Mouse (Mus musculus): ENCODE data around the gene Cacna1c.

The Cacna1c gene

DNA sequence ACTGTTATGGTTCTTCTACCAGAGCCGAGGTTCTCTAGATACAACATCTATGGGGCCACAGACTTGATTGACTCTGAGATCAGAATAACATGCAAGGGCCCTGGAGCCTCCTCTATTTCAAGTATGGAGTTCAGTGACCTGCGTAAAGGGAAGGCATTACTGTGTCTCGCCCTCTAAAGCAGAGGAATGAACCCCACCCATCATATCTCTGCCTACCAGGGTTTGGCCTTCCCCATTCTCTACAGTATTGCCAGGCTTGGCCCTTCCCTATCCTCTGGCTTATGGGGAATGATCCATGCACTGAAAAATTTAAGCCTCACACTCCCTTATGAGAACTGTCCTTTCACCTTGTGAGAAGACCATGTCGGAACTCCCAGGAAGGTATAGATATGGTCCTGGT lies 198.8 kb downstream of the Cacna1c start:
- no peak for DNase-seq

DNA sequence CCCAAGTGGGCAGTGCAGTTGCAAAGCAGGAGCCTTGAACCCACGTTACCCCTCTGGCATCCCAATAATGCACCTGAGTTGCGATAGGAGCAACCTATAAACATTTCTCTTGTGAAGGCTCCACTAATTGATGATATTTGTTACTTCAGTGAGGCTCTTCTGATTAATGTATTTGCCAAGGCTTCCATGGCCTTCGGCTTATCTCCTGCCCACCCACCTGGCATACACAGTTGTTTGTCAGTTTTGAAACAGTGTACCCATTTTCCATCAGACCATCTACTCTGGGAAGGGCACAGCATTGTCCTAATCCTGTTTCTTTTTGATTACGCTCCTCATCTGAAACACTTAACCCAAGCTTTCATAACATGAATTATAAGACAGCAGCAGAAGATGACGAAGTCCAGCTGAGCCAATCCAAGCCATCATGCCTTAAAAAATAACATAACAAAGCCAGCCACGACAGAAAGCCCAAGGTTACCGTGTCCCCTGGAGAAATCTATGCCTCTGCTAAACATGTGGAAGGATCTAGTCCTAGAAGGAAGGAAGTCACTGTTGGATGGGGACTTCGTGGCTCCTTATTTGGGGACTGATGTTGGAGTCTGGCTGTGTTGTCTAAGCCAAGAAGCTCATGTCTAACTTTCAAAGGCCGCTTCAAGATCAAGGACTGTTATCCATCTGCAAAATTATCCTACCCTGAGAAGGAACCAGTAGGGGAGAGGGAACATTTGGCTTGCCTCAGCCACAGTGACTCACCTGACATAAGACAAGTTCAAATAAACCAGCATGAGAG lies 201.8 kb downstream of the Cacna1c start:
- DNase-seq = no peak

DNA sequence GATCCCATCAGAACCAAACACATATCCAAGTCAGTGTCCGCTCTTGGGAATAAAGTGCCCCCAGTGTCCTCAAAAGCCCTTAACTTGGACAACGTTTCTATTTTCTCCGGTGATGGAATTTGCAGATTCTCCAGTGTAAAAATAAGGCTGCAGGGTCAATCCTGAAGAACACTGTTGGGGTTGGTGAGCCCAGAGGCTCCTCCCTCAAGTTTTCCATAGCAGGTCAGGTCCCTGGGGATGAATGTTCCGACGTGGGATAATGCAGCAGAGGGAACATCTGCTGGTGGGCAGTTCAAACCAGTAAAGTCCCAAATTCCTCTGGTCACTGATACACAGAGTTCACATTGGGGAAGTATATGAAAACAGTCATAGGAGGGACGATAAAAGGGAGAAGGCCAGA lies 203.8 kb downstream of the Cacna1c start:
- DNase-seq = no peak

DNA sequence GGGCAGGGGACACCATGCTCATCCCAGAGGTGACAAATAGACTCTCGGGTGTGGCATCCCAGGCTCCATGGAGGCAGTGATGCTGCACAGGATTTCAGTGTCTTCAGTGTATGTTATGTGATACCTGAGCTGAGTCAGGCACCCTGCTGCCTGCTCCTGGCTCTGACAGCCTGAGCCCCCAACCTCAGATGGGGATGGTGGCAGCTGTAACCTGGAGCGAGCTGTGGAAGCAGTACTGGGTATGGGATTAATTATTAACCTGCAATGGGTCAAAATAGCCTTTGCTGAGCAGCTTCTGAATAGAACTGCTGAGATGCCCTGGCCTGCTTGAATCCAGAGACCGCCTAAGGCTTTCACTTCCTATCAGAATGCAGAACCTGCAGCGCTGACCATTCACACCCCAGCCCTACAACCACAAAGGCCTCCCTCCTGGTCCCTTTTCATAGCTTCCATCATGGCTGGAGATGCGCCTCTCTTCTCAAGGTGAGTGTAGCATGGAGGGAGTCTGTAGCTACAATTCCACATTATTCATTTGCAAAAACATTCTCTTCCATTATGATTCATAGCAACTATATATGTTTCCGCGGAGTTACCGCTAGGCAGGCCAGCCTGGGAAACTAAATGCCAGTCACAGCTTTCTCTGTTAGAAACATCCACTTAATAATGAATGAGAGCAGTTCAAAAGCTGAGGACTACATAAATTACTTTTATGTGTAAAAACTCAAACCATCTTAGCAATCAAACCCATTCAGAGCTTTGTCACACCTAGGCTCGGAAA lies 206.0 kb downstream of the Cacna1c start:
- no peak for DNase-seq

DNA sequence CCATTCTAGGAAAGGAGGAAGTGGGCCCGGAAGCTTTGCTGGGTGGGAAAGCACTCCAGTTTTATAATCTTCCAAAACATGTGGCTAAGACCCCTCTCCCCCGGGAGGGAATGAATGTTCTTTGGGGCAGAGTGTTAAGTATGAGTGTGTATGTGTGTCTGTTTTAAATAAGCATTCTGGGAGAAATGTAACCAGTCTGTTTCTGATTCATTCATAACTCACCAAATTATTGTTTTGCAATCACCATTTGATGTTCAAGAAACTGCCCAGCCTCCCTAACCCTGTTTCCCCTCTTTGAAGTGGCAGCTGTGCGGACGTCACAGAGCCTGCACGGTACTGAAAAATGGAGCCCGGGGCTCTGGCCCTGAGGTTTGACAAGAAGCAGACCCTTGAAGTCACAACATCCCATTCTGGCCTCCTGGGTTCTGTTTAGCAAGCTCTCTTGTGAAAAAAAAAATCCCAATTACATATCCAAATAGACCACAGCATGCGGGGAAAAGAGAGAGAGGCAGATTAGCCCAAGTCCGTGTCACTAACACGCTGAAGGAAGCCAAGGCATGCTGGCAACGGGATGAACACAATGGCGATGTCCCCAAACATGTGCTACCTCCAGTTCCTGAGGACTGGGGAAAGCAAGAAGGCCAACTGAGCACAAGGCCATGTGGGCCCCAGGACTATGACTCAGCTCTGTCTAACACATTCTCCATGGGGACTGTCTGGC lies 211.9 kb downstream of the Cacna1c start:
- no peak for DNase-seq

DNA sequence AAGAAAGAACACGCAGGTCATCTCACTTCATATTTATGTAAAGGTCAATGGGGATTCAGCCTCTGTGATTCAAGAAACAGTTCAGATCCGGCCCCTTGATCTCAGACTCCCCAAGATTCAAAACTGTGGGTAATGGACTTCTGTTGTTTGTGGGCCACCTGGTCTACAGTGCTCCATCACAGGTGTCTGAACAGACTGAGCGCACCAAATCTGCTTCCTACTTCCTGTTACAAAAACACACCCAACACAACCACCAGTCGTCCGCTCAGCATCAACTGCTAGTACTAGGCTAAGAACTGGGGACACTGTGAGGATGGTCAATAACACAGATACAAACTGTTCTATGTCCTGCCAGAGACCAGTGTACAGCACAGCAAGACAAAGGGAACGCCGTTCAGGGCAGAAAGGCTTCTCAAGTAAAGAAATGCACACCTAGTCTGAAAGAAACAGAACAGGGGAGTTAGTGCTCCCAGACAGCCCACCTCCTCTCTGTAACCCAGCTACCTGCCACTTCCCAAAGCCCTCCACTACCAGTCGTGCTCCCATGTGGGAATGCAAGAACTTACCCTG lies 212.7 kb downstream of the Cacna1c start:
- no peak for DNase-seq

DNA sequence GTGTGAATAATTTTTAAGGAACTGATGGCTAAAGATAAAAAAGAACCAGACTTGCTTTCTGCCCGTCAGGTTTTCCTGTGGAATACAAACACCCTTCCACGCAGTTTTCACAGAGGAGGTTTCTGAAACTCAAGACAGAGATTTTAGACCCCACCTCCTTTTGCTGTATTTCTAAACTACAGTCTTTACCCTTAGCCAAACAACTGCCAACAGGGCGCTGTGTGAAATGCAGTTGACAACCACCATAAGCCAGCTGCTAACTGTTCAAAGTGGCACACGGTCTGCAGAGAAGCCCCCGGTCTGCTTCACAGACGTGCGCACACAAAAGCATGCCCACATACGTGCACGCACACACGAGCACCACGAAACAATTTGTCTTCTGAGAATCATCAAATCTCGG lies 216.0 kb downstream of the Cacna1c start:
- DNase-seq = no peak

DNA sequence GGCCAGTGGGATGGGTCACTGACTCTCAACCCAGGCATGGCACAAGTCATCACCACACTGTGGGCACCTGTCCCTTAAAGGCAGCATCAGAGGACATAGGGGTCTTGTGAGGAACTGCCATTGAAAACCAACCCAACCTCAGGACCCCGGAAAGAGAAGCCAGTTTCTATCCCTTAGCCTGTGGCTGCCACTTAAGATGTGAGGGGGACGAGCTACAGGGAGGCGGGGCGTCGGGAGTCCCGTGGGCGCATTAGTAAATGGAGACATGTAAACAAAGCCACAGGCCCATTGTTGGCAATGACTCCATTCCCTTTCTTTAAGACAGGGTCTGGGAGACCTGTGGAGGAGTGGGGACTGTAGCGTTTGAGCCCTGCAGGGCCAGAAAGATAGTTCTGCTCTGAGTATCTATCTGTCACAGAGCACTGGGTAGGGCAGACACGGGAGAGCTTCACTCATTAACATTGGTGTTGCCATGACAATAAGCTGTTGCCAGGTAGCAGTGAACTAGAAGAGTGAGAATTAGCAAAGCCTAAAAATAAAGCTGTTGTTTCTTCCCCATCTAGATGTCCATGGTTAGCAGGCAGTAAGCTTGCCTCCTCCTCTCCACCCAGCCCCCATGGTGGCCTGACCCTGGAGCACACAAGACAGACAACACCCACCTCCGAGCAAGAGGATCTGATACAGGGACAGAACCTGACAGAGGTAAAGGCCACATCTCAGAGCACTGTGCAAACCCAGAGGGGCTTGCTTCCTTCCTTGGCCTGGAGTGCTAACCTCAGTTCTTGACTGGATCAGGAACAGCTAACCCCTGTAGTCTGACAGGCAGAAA lies 218.6 kb downstream of the Cacna1c start:
- no peak for DNase-seq

DNA sequence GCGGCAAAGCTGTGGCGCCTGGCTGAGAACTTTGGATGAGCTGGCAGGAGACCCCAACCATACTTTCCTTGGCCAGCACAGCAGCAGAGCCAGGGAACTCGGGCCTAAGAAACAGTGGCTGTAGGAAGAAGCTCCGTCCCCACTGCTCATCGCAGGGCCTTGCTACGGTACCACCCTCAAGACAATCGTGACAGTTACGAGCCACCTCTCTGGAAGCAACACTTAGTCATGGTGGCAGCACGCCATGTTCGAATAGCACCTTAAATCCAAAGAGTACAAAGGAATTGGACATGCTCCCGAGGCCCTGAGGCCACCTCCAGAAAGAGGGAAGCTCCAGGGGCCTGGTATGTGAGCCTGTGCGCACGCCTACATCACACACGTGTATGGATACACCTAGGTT lies 219.6 kb downstream of the Cacna1c start:
- no peak for DNase-seq

DNA sequence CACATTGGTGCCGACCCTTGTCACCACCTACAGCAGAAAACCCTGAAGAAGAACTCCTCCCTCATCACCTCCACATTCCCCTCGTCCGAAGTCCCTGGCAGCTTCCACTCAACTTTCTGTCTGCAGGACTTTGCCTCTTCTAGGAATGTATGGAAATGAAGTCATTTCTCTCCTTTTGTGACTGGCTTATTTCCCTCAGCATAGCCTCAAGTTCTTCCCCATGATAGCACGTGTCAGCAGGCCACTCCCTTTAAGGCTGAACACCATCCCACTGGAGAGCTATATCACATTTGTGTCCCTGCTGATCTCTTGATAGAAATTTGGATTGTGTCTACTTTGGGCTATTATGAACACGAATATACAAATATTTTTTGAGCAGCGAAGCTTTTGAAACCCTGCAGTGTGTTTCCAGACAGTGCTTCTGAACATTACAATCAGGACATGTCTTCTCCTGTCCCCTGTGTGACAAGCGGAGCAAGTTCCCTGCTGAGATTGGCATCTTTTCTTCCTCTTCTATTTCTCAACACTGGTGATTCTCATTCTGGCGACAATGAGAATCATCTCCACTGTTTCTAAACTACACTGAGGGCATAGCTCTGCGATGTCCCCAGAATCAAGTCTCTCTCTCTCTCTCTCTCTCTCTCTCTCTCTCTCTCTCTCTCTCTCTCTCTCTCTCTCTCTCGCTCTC lies 224.2 kb downstream of the Cacna1c start:
- no peak for DNase-seq

DNA sequence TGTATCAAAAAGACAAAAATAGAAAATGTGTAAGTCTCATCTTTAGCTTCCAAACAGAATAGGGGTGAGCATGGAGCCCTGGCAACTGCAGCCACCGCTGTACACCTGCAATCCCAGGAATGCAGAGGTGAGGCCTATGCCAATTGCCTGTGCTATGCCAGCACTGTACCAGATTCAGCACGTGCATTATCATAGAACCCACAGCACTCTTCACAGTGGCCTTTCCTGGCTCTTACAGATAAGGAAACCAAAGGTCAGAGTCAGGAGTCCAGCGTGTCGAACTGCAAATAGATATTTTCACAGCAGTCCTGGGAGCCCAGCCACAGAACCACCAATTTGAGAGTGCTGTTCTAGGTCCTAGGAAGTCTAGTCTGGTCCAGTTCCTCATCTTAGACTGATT lies 227.4 kb downstream of the Cacna1c start:
- no peak for DNase-seq

DNA sequence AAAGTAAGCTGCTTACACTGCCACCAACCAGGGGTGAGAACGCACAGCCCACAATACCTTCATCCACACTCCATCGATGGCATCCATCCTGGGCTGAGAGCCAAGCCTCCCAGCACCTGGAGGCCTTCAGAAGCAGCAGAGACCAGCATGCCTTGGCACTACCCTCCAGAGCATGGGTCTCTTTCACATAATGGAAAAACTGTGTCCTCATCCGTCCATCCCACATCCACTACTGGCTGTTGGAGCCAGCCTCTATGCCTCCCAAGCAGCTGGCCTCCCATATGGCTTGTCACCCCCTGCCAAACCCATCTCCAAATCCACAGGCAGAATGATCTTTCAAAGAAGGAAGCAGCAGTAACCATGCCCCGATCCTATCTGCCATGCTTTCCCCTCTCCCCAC lies 229.3 kb downstream of the Cacna1c start:
- DNase-seq = peak; percentile 59

DNA sequence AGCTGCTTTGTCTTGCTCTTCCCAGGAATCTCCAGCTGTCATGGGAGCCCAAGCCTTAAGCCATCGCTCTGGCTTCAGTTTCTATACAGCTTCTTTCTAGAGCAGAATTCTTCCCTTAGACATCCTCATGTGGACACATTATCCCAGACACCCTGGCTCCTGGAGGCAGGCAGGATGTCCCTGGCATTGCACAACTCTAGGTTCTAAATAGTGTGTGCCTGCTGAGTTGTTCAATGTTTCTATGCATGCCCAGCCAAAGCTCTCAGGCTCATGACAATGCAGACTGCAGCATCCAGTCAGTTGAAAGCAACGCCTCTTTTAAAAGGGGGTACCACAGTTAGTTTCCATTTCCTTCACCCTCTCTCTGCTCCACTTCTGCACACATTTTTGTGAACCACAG lies 230.6 kb downstream of the Cacna1c start:
- no peak for DNase-seq

DNA sequence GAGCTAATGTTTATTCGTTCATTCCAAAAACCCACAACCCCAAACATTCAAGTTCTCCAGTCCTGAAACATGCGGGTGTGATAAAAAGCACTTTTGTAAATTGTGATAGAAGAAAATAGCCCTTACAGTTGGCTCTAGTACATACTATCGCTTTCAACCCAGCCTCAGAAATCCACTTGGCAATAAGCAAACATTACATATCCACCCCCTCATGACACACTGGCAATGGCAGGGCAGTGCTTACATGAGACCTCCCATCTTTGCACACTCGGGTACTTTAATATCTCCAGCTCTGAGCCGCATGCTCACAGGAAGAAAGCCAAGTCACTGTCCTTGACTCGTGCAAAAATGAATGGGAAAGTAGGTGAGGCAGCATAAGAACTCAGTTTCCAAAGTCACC lies 232.4 kb downstream of the Cacna1c start:
- no peak for DNase-seq

DNA sequence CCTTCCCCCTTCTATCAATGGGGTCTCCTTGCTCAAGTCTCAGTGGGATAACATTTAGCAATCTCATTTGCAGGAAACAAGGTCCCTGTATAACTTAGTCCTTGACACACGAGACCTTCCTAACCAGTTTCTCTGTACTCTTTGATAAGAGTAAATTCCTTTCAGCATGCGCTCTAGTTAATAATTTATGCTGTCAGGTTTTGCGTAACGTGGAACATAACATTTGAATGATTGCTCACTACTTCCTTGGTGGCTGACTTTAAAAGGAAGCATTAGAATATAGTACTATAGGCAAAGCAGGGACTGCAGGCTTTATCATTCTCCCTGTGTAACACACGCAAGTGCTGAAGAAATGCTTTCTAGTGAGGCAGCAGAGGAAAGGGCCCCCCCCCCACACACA lies 232.9 kb downstream of the Cacna1c start:
- no peak for DNase-seq

DNA sequence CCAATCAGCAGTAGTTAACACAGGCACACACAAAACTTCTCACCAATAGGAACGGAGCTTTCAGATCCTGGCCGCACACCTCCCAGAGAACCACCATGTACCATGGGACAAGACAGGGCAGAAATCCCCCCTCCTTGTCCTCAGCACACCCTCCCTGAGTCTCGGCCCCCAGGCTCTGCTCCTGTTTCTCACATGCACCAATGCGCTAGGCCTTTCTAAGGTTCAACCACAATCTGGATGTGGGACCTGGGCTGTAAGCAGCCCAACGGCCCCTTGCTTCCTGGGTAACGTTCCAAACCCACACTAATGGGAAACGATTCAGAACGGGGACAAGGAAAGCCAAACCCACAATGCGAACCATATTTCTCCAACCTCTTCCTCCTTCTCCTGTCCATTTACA lies 237.7 kb downstream of the Cacna1c start:
- no peak for DNase-seq

DNA sequence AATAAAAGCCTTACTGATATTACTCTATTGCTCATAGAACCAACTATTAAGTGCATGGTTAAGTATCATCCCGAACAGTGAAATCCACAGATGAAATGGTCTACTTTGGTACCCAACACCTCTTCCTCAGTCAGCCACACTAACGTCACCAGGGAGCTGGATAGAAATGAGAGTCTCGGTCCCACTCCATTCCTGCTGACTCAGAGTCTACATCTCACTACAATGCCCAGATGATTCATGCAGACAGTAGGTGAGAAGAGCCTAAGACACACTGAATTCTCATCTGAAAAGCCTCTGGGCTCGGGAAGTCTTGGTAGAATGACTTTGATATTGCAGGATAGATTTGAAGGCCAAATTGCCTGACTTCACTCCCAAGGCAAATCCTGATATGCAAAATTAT lies 240.0 kb downstream of the Cacna1c start:
- no peak for DNase-seq

DNA sequence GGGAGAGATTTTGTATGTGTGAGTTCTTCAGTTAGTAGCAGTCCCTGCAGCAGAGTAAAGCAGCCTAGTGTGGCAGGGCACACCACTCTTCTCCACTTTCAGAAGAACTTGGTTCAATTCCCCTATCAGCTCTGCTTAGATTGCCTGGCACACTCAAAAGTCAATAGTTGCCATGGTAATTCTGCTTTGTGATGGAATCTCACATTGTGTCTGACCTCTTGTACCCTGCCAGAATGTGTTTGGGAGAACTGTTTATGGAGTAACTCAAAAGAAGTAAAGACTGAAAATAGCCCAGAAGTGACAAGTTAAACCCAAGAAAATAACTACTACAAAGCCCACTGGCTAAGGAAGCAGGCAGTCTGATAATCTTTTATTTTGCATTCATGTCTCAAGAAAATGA lies 240.4 kb downstream of the Cacna1c start:
- no peak for DNase-seq

DNA sequence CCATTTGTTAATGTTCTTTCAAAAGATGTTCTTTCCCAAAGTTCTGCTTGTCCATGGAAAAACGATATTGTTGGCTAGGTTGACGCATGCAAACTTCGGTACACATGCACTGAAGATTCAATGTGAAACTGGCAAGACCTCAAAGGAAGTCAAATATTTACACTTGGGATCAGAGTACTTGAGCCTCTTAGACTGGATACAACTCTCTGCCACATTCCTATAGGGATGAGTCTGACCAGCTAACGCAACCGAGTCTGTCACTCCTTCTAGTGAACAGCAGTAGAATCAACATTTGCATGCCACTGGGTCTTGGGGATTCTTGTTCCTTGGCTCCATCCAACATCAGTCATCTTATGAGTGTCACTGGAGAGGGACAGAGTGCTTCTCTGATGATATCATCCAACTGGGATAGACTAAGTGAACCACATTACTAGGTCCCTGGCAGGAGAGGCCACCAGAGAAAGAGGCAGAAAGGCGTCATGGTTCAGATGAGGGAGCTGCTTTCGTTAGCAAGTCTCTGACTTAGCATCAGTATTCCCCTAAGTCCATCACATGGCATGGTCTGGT lies 241.1 kb downstream of the Cacna1c start:
- no peak for DNase-seq

DNA sequence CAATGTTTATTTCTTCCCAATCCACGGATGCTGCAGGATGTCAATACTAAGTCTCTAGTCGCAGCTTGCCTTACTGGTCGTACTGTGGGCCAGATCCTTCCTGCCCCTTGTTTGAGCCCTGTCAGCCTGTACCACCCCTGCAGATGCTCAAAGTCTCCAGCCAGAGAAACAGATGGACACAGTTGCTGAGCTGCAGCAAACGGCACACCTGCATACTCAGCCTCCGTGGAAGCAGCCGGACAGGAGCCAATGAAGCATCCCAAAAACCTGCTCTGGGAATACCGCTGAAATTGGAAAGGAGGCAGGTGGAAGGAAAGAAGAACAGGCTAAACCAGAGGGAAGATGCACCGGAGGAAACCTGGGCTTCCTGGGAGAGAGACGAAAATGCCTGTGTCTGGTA lies 243.8 kb downstream of the Cacna1c start:
- no peak for DNase-seq

DNA sequence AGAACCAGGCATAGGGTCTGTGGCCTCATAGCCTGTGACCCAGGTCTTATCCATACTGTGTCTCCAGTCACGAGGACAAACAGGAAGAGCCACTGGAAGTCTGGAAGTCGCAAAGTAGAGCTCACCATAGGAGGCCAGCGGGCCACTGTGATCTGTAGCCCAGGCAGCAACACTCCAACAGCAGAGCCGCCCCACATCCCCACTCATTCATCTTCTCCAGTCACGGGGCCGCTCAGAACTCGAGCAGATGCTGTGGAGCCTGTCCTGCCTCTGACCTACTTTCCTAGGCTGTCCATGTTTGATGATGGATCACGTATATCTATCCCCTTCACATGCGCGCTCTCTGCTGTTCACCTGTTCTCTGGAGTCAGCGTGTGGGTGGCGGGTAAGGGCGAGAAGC lies 246.0 kb downstream of the Cacna1c start:
- DNase-seq = no peak

DNA sequence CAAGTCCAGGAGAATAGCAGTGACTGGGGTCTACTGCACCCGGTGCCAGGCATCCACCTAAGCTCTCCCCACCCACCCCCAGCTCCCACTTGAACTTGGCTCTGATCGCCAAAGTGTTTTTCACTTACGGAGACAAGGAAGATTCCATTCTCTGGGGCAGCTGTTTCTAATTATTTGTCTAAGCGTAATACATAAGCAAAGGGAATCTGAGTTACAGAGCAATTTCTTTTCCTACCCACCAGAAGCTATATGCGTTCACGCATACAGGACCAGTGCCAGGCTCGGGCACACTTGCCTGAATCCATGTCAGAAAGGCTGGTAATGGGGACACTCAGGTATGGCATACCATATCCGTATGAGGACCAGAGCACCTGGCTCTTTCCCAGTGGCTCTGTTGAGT lies 248.9 kb downstream of the Cacna1c start:
- no peak for DNase-seq

Measured in cerebellum, adult 11 months (tissue).